Mouse (Mus musculus): ENCODE results near the gene Ofcc1.
A peak's percentile ranks its signal among the peaks of the same experiment; 100 is the strongest.

Gene Ofcc1

DNA sequence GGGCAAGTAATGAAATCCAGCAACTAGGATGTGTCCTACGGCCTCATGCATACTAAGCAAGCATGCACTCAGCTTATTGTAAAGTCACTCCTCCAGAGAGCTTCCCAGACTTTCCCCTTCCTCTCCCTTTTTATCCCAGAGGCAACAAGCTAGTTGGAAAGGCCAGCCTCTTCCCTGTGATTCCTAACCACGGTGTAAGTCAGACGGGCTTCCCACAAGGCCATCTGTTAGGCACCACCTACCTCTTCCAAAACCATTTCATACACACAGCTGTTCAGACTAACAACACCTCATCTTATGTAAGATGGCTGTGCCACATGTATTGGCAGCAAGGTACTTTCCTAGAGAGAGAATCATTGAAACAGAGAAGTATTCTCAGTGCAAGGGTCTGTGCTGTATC lies 124.9 kb downstream of the Ofcc1 start:
- DNase-seq, result peak; percentile 40

DNA sequence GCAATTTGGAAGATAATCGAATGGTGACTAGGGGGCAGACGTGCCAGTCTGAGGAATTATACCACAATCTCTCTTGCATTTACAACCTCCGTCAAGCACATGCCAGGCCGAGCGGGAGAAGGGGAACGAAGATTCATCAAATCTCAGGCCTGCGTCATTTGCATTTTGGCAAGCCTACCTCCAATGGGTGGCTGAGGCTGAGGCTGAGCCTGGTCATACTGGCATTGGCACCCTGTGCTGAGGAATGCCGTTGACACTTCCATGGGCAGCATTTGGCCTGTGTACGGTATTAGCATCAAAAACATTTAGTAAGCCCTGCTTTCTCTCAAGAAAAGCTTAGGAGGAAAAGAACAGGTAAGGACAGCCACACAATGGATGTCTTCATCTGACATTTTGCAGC lies 152.9 kb downstream of the Ofcc1 start:
- no peak for DNase-seq

DNA sequence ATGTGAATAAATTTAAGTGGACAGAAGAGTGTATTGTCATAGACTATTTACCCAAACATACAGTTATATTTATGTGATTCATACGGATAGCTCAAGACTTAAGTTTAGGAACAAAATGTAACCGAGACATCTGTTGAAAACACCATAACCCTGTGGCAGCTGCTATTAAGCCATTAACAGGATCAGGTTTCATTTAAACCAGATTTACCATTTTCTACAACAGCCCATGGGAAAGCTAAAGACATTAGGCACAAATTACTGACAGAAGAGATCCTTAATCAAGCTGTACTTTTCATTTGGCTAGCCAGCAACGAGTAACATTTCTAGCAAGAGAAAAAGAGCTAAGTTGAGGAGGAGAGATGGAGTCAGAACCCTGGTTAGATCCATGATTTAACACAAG lies 179.5 kb downstream of the Ofcc1 start:
- DNase-seq, result no peak

DNA sequence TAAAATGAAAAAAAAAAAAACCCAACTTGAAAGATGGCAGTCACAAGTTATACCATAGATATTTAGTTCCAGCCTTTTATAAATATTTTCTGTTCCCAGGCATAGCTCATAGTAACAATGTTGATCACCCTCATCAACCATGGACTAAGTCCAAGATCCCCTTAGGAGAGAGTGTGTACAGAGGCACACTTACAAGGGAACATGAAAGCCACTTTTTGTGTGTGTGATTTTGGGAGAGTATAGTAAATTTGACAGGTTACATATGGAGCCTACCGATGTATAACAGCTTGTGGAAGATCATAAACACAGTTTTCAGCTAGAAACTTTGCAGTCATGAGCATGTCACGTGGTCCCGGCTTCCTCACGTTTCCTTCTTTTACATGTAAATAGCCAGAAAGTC lies 189.5 kb downstream of the Ofcc1 start:
- DNase-seq, result no peak

DNA sequence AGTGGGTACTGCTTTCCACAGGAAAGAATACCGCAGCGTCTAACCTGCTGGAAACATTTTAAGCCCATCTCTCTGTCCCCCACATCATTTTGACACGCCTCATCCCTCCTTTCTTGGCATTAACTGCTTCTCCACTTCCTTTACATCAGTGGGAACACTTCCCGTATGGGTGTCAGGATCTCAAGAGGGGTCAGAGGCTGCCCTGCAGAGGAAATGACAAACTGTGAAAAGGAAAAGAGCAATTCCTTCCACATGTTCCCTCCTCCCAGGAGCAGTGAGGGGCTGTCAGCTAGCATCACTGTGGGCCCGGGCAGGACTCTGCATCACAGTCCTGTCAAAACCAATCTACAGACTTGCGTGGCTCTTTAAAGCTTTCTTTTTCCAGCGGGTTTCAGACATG lies 193.4 kb downstream of the Ofcc1 start:
- no peak for DNase-seq

DNA sequence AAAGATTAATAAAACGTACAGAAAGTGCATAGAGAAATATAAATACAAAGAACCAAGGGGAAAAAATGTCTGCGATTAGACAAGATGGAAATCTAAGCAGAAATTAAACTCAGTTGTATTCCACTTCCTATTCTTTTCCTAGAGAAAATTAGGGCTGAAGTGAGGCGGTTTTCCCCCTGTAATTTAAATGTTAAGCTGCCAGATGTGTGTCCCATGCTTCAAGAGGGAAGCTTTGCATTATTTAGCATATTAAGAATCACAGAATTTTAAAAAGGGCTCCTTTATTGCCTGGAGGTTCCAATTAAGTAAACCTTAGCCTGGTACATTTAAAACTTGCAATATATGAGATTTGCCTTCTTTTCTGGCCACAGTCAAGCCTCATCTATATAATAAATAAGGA lies 205.8 kb downstream of the Ofcc1 start:
- no peak for DNase-seq

DNA sequence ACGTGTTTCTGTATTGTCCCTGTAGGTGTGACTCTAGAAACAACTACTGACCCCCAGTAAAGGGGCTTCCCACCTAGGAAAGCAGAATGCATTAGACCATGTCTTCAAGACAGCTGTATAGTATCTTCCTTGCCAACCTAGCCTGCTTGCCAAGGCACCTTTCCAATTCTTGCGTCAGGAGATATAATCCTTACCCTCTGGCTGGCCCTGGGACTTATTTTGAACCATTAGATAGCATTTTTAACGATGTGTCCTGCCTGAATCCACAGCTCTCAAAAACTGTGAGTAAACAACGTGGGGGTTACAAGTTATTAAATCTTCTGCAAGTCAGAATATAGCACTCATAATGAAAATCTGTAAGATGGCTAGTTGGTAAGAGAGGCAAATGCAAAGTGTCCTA lies 221.3 kb downstream of the Ofcc1 start:
- no peak for DNase-seq

DNA sequence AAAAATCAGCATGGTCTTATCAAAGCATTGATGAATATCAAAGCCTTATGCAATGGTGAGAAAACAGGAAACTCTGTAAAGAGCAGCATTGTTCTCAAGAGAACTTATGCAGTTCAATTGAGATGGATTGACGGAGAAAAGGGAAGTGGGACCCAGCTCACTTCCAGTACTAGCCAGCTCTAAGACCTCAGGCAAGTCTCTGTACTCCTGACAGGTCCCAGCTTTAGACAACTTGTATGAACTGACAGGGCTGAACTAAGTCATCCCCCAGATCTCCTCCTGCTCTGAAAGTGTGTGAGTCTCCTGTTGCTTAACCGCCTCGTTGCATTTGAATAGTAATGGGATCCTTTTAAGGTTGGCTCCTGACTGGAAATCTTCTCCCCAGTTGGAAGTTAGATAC lies 225.2 kb downstream of the Ofcc1 start:
- DNase-seq, result no peak

DNA sequence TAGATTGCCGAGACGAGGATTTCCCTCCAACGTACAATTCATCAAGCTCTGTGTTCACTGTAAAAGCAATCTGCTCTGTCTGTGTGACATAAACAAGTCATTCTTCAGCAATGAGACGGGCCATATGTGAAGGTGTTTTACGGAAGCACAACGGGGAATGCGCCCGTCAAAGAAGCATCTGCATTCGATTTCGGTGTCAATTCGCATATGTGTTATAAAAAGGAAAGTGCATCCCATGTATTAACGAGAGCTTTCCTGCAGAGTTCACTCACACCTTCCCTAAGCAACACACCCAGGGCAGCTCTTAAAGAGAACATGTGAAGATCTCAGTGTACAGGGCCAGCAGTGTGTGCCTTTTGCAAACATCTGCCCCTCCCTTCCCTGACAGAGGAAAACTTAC lies 225.6 kb downstream of the Ofcc1 start:
- no peak for DNase-seq

DNA sequence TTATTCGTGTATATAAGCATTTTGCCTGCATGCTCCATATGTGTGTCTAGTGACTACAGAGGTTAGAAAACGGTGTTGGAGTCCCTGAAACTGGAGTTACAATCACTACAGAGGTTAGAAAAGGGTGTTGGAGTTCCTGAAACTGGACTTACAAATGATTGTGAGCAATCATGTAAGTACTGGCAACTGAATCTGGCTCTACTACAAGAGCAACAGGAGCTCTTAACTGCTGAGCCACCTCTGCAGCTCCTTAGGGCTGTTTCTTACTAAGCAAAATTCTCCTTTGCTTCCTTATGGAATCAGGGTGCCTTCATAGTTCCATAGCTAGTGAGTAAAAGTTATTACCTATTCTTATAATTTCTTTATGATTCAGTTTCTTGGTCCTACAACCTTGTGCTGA lies 237.4 kb downstream of the Ofcc1 start:
- no peak for DNase-seq

DNA sequence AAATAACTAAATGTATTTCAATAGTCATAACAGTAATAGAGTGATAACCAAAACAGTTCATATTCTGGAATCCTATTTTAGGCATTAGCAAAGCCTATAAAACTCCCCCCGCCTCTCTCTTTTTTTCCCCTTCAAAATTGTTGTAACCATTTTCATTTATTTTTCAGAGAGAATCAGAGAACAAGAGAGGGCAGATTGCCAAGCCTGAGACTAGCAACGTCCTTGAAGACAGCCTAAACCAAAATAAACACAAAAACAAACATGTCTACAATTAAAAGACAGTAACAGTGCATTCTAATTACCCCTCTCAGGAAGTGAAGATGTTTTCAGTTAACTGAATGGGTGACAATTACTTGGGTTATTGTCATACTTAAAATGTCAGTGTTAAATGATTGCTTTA lies 248.9 kb downstream of the Ofcc1 start:
- no peak for DNase-seq

DNA sequence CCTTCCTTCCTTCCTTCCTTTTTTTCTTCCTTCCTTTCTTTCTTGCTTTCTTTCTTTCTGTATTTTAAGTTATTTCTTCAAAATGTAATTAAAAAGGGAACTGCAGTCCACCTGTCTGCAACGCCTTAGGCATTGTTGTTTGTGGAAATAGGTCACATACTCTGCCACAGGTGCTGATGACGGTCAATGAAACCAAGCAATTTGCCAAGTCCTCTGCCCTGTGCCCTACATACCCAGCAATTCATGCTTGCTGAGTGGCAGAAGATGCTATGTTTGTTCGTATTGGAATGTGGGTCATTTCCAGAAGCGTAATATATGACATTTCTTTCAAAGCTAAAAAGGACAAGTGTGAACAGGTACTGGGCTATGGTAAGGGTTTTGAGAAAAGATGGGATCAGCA lies 285.0 kb downstream of the Ofcc1 start:
- no peak for DNase-seq

DNA sequence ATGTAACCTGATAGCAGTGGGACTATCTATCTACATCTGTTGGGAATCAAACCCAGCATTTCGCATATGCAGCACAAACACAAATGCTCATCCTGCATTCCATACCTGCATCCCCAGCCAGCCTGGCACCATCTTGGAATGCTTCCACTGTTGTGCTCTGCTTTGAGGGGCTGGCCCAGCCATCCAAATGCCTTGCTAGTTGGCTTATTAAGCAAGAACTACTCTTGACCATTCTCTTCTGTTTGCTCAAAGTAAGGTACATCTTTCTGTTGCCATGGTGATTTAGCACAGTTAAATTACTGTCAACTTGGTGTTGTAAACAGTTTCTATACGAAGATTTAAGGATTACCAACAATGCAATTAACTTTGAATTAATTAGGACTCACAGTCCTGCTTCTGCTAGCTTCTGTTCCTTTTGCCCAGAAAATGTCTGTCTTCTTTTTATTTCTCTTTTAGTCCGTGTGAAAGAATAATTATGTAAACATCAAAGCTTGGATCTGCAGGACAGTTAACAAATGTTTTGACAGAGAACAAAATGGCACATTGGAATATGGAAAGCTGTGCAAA lies 286.3 kb downstream of the Ofcc1 start:
- peak; percentile 5 for DNase-seq

DNA sequence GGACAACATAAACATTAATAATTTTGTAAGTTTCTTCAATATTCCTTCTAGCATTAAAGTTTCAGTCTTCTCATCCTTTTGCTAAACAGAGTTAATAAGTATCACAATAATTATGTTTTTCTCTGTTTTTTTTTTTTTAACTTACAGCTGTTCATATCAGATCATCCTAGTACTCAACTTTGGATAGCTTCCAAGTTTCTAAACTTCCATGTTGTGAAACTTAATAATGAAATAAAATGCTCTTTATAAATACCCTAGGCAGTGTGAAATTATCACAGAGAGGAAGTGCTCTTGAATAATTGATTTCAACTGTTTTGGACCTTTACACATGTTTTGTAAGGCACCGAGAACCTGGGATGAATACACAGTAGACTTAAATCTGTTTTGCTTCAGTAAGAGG lies 291.2 kb downstream of the Ofcc1 start:
- DNase-seq, result no peak

DNA sequence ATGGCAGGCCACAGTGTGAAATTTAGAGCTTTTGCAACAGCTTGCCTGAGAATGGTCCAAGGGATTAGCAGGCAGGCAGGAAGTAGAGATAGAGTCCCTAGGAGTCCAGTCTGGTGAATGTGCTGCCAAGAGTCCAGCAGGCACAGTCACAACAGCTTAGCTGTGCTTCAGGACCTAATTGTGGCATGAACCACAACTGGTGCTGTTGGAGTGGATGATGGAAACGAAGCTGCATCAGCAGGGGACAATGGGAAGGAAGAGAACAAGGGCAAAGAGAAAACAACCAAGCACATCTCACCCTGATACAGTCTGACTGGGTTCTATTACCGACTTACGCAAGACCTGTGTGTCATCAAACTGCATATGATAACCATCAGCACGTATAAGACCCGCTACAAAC lies 300.0 kb downstream of the Ofcc1 start:
- no peak for DNase-seq

DNA sequence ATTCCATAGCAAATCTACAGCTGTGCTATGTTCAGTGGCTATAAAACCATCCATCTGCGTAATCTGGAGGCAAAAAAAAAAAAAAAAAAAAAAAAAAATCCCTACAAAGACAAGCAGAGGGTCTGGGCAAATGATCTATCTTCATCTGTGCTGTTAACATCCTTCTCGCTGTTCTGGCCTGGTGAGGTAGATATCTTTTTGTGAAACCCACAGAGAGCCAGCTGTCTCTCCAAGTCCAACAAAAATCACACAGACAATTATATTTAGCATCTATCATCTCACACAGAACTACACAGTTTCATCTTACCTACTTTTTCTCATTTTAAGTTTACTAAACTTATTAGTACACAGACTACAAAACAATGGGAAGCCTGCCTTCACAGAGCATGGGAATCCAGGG lies 323.4 kb downstream of the Ofcc1 start:
- DNase-seq, result no peak

DNA sequence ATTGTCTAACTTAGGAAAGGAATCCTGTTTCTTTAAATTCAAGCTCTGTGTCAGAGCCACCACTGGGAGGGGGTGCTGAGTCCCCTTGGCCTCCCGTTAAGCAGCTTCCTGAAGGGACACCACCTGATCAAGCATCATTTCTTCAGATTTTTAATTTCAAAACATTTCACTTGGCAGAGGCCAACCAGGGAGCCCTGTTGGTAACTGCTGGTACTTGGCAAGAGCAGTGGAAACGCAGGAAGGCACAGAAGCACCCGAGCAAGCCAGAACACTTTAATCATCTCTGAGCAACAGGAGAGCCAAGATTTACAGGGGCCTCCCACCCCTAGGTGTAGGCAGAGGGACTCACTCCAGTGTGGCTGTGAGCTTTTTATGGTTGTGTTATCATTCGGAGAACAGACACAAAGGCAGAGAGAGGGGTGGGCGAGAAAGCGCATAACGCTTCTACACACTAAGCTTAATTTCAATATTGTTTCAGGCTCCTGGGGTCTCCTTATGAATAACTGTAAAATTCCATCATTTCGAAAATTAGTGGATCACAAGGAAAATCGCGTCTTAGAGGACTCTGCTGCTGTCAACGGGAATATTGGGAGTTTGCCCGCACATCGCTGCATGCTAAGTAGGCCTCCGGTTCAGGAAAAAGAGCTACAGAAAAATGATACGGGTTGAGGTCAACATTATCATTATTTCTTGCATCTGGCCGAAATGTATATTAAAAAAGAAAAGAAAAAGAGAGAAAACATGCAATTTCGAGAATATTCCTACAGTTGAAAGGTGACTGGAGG lies 324.1 kb downstream of the Ofcc1 start:
- peak; percentile 58 for DNase-seq

DNA sequence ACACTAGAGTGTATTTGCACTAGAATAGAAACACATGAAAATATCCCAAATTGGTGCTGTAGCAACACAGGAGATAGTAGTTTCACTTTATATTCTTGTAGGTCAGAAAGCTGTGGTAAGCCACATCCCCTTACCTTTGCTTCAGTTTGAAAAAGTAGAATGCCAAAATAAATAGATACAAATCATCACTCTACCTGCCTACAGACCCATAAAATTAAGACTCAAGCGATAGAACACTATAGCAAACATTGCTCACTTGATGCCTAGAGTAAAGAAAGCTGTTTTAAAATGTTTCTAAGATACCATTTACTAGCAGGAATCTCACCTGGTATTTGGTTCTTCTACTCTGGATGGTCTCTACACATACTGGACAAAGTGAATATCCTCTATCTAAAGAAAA lies 331.8 kb downstream of the Ofcc1 start:
- DNase-seq, result no peak

DNA sequence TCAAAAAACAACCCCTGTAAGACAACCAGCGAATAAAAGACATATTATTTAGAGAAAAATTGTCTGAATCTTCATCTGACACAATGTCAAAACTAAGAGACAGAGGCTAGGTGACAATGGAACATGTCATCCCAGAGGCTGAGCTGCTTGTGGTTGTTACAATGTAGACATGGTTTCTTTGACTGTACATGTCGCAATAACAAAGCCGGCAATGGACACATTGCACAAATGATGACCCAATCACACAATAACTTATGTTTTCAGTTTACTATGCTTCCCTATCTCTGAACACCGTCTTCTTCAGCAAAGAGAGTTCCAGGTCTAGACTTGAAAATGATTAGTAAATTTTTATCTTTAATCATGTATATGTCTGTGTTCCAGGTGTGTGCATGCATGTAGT lies 332.4 kb downstream of the Ofcc1 start:
- DNase-seq, result no peak

DNA sequence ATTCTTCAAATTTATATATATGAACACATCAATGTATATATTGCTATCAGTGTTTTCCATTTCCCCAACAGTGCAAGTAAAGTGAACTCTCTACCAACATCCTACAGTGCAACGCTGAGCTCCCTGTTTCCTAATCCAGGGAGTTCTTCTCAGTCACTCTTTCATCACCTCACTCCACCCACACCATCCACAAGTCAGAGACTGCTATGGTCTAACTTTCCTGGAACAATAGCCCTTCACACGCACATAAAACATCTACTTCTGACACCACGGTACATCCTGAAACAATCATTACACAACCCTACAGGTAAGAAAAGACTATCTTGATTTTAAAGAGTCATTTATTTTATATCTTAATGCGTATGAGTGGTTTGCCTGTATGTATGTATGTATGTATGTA lies 335.4 kb downstream of the Ofcc1 start:
- no peak for DNase-seq

DNA sequence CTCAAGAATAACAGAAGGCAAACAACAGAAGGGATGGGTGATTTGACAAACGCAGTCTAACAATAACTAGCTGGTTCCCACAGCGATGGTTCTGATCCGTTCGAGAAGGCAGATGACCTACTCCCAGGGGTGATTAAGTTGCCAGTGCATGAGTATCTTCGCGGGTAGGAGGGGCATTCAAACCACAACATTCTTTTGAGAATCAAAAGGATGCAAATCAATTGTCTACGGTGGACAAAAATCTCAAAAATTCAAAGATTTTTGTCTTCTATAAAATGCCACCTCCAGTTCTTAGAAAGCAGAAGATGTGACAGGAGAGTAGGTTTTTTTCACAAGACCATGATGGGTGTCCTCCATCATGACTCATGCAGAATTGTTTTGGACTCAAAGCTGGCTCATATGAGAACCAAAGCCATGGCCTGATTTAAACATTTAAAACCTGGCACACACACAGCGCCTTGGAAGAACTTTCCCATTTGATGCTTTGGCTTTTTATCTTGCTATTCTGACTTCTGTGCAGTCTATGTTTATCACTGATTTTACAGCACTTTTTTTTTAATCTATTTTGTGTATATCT lies 338.0 kb downstream of the Ofcc1 start:
- DNase-seq, result no peak

DNA sequence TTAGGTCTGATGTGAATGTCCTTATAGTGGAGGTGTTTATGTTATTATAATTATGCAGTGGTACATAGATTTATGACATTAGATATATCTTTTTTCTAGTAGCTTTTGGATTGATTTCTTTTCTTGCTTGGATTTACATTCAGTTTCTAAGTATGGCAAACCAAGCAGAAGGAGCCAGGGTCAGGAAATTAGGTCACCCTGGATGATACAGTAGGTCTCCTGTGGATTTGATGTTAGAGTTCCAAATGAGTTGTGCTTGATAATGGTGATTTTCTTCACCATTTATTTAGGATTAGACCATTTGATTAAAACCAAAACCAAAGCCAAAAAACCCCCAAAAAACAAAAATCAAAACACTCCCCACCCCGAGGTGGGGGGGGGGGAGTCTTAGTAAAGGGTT lies 338.6 kb downstream of the Ofcc1 start:
- no peak for DNase-seq

DNA sequence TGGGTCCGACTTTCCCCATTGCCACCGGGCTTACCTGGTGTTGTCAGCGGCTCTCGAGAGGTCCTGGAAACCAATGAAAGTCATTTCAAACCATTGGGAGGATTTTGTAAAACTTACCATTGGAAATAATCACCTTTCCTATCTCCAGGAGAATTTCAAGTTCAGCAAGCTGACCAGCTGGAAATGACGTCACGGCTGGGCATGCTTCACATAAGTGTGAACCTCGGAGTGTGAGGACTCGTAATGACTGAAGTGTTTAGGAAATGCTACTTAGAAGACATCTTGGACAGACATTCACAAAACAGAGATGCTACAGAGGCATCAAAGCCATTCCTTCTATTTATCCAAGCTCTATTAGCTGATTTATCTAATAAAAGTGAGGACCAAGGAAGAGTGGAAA lies 361.0 kb downstream of the Ofcc1 start:
- DNase-seq, result no peak

DNA sequence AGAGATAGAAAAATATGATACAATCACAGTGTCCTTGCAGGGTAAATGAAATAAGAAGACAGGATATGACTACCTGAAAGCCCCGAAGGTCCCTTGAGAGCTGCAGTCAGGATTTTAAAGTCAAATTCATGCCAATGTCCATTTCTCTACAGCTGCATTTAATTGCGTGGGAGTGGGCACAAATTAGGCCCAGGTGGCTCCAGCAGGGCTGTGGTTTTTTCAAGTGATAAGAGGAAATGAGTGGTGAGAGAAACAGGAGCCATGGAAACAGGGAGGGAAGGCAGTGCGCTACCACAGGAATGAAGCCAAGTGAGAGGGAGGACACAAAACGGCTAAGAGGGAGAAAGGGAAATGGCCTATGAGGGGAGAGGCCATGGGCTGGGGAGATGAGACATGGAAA lies 363.3 kb downstream of the Ofcc1 start:
- no peak for DNase-seq

All from right cerebral cortex, postnatal 25 days (tissue).